Mouse (Mus musculus) embryonic facial prominence, embryonic 11.5 days (tissue): Measurements from ENCODE around the gene Ctdnep1. TPM values are rescaled to one million over a fixed set of nuclear protein-coding genes. Genes with fewer than 3 reads are reported as not detected.
A peak's percentile ranks its signal among the peaks of the same experiment; 100 is the strongest.

Experiments used
- ATAC-seq: fragments of 200-750 bp; cut with Nextera tagmentation; replicated peaks from 2 replicates; pipeline ENCODE4 v1.8.0; 2017; ENCODE audit warnings: low read depth; ENCODE audit not compliant: insufficient number of reproducible peaks, low FRiP score, low TSS enrichment
- DNase-seq: peaks from one replicate; pipeline ENCODE4 v3.0.0-alpha.2; 2015; ENCODE audit warnings: low spot score
- H3K27ac ChIP-seq: fragments of 300-500 bp; sonication (generic); replicated peaks from 2 replicates; pipeline ENCODE4 v1.5.1; 2014; ENCODE audit warnings: mild to moderate bottlenecking, low read depth, low read length, control low read depth
- H3K27me3 ChIP-seq: fragments of 300-500 bp; sonication (generic); 2 replicates; pipeline ENCODE4 v1.6.1; 2014; ENCODE audit warnings: mild to moderate bottlenecking, low read length, moderate library complexity, mixed read lengths; ENCODE audit not compliant: control insufficient read depth, insufficient read depth
- H3K36me3 ChIP-seq: fragments of 300-500 bp; sonication (generic); replicated peaks from 2 replicates; pipeline ENCODE4 v1.6.1; 2014; ENCODE audit warnings: low read depth, mild to moderate bottlenecking, low read length, moderate library complexity, mixed read lengths; ENCODE audit not compliant: control insufficient read depth, insufficient read depth
- H3K4me1 ChIP-seq: fragments of 300-500 bp; sonication (generic); 2 replicates; pipeline ENCODE4 v1.6.1; 2014; ENCODE audit warnings: low read length, mixed read lengths; ENCODE audit not compliant: control insufficient read depth, insufficient read depth
- H3K4me2 ChIP-seq: fragments of 300-500 bp; sonication (generic); 2 replicates; pipeline ENCODE4 v1.6.1; 2014; ENCODE audit warnings: low read depth, mild to moderate bottlenecking, control low read depth, low read length, moderate library complexity
- H3K4me3 ChIP-seq: fragments of 300-500 bp; sonication (generic); 2 replicates; pipeline ENCODE4 v1.5.1; 2014; ENCODE audit warnings: low read depth, low read length, control low read depth
- H3K9ac ChIP-seq: fragments of 300-500 bp; sonication (generic); replicated peaks from 2 replicates; pipeline ENCODE4 v1.6.1; 2014; ENCODE audit warnings: mild to moderate bottlenecking, control low read depth, low read length
- H3K9me3 ChIP-seq: fragments of 300-500 bp; sonication (generic); replicated peaks from 2 replicates; pipeline ENCODE4 v1.6.1; 2016; ENCODE audit warnings: mild to moderate bottlenecking, low read length, inconsistent platforms, mixed read lengths; ENCODE audit not compliant: control insufficient read depth
- WGBS: fragments of 180-500 bp; shearing (Covaris S2); extraction: QIAGEN DNeasy Blood & Tissue Kit; methylation state at CpG from one replicate; pipeline ENCODE4 v1.1.7; 2014; 5-methylcytosine and 5-hydroxymethylcytosine counted together
- polyA plus RNA-seq: library from polyadenylated mRNA; unstranded; fragments of >200 nt; fragmentation: Nextera tagmentation; extraction: Ambion mirVana; gene quantifications from 2 replicates; pipeline ENCODE4 v1.2.1, GENCODE M21; 2014

The Ctdnep1 gene
- polyA plus RNA-seq, 1 experiment from 2014 or later: 26.2 TPM

DNA sequence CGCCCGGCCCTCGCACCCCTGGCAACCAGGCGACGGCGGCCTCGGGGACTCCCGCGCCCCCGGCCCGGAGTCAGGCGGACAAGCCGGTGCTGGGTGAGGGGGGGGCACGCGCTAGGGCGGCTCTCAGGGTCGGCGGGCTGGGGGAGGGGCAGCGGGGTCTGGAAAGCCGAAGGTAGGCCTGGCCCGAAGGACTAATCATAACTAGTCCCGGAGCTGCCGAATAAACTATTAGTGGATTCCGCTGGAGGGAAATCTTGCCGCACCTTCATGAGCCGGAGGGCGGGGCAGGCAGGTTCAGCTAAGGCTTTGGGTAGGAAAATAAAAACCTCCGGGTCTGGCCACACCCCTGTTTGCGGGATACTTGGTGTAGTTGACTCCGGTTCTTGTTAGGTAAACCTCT, 44.8 kb upstream of the Ctdnep1 start:
- Histone ChIP-seq H3K4me3 (peak overlapping the region; percentile 58), H3K9me3 (no peaks in the 10 kb centered on the region), H3K27me3 (0 out of 2 replicates have a peak, but pooled peaks cover 2% of the 10 kb centered on the region), H3K36me3 (no peaks in the 10 kb centered on the region), H3K27ac (no peak overlapping the region; the same call in 1 of the 2 replicates), H3K9ac (peak overlapping the region; percentile 70), H3K4me1 (peaks cover 6% of the 10 kb centered on the region), H3K4me2 (peak overlapping the region; percentile 100)
- no peak; the same call in 1 of the 2 replicates for ATAC-seq
- peak; percentile 37 for DNase-seq
- WGBS: 2% methylated on average over 30 of the region's 30 CpGs

DNA sequence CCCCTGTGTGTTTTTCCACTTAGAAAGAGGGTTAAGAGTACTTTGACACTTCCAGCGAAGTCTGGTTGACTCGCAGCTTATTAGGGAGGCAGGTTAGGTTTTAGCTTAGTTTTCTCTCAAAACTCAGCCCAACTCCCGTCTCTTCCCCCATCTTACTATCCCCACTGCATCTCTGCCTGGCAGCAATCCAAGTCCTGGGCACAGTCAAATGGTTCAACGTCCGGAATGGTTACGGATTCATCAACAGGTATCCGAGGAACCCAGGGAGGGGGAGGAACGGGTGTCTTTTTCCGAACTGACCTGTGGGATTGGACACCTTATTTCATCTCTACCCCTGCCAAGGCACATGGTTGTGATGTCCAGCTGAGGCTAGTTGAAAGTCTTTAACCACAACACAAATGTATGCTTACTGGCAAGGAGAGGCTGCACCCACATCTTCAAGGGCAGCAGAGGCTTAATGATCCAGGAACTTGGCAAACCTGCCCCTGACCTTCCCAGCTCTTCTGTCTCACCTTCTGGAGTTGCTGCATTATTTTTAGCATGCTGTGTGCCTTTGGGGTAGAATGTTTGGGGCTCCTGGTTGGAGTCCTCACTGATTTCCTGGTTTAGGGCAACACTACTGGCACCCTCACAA, 44.1 kb upstream of the Ctdnep1 start:
- Histone ChIP-seq H3K4me3 (peak overlapping the region; percentile 58), H3K4me1 (peaks cover 6% of the 10 kb centered on the region), H3K27ac (no peak overlapping the region), H3K4me2 (peak overlapping the region; percentile 100), H3K27me3 (0 out of 2 replicates have a peak, but pooled peaks cover 2% of the 10 kb centered on the region), H3K9ac (no peak overlapping the region), H3K9me3 (no peaks in the 10 kb centered on the region), H3K36me3 (no peaks in the 10 kb centered on the region)
- ATAC-seq: no peak
- no peak for DNase-seq
- 47% methylated on average over 9 of the region's 9 CpGs for WGBS

DNA sequence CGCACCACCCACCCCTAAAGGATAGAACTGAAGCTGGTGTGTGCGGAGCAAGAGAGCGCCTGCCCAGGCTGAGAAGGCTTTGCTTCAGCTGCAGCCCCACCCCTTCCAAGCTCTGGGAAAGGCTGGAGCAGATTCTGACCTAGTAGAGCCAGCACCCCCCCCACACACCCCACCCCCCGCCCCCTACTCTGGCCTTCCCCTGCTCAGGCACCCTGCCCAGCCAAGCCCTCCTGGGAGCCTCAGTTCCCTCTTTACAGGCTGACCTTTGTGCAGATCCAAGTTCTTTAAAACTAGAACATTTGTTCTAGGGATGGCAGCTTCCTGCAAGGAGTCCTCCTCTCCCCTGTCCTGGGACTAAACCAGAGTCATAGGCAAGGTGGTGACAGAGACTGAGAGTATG, 43.6 kb upstream of the Ctdnep1 start:
- H3K4me1 ChIP-seq: peaks cover 6% of the 10 kb centered on the region
- DNase-seq: no peak
- 0 out of 2 replicates have a peak, but pooled peaks cover 2% of the 10 kb centered on the region for H3K27me3 ChIP-seq
- no peak overlapping the region for H3K4me3 ChIP-seq
- WGBS: 34% methylated on average over 4 of the region's 4 CpGs
- no peak overlapping the region for H3K27ac ChIP-seq
- H3K9me3 ChIP-seq: no peaks in the 10 kb centered on the region
- no peak overlapping the region for H3K9ac ChIP-seq
- no peak for ATAC-seq
- H3K36me3 ChIP-seq: no peaks in the 10 kb centered on the region
- H3K4me2 ChIP-seq: no peak overlapping the region

DNA sequence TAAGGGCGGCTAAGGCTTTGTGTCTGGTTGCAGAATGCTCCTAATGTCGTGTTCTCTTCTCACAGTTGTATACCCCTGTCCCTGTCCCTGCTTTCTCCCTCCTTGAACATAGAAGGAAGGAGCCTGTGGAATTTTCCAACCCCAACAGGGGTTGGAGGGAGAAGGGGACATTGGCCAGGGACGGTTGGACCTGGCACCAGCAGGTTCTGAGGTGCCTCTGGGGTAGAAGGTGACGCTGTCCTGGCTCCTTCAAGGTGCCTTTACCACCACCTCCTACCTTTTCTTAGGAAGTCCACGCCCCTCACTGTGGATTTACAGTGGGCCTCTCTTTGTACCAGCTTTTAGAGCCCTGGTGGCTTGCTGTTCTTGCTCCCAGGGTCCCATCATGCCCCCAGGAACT, 43.1 kb upstream of the Ctdnep1 start:
- Histone ChIP-seq H3K27me3 (0 out of 2 replicates have a peak, but pooled peaks cover 2% of the 10 kb centered on the region), H3K9me3 (no peaks in the 10 kb centered on the region), H3K27ac (no peak overlapping the region), H3K4me2 (no peak overlapping the region), H3K36me3 (no peaks in the 10 kb centered on the region), H3K4me3 (no peak overlapping the region), H3K9ac (no peak overlapping the region; the same call in 1 of the 2 replicates), H3K4me1 (peaks cover 6% of the 10 kb centered on the region)
- 62% methylated on average over 5 of the region's 5 CpGs for whole genome bisulfite sequencing
- DNase-seq (no peak), ATAC-seq (no peak)

DNA sequence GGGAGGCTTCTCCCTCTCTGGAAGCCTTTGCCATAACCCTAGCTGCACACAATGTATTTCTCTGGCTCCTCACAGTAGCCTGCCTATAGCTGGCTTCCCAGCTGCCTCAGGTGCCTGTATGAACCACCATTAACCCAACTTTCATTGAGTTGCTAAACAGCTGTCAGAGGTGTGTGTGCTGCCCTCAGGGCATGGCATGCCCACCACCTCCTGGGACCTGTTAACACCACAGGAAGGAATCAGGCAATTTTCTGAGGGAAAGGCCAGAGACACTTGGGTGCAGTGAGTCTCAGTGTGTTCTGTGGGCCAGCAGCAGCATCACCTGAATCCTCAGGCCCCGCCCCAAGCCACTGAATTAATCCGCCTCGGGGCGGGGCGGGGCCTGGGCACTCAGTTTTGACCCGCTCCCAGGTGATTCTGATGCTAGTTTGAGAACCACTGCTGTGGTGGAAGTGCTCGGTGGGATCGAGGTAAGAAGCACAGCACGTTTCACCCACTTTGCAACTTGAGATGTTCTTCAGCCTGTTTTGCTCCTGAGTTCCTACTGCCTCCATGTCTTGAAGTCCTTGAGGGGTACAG, 42.5 kb upstream of the Ctdnep1 start:
- Histone ChIP-seq H3K9me3 (no peaks in the 10 kb centered on the region), H3K4me2 (no peak overlapping the region), H3K36me3 (no peaks in the 10 kb centered on the region), H3K27ac (no peak overlapping the region), H3K4me3 (no peak overlapping the region), H3K27me3 (0 out of 2 replicates have a peak, but pooled peaks cover 2% of the 10 kb centered on the region), H3K4me1 (peaks cover 6% of the 10 kb centered on the region), H3K9ac (no peak overlapping the region; the same call in 1 of the 2 replicates)
- no peak for ATAC-seq
- DNase-seq: no peak
- WGBS: 16% methylated on average over 9 of the region's 9 CpGs

DNA sequence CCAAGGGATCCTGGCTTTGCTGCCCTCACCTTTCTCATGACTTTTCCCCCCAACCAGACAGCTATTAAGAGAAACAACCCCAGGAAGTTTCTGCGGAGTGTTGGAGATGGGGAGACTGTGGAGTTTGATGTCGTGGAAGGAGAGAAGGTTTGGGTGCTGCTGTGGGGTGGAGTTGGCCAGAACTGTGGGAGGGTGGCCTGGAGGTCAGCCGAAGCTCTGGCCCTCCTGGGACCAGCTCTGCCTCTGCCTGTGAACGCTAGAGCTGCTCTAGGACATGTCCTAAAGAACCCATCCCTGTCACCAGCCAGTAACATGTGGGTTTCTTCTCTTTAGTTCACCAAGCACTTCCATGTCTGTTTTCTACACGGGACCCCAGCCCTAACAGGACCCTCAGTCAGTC, 41.8 kb upstream of the Ctdnep1 start:
- H3K4me3 ChIP-seq: no peak overlapping the region
- H3K27me3 ChIP-seq: 0 out of 2 replicates have a peak, but pooled peaks cover 2% of the 10 kb centered on the region

DNA sequence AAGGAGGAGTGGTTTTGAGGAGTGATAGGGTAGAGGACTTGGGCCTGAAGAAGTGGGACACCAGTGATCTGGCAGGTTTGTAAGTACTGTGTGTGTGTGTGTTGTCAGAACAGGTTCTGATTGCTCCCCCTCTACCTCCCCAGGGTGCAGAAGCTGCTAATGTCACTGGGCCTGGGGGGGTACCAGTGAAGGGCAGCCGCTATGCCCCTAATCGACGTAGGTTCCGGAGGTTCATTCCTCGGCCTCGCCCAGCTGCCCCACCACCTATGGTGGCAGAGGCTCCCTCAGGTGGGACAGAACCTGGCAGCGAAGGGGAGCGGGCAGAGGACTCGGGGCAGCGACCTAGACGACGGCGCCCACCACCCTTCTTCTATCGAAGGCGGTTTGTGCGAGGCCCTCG, 41.2 kb upstream of the Ctdnep1 start:
- DNase-seq (no peak), ATAC-seq (no peak)
- no peak overlapping the region for H3K4me3 ChIP-seq
- peaks cover 6% of the 10 kb centered on the region for H3K4me1 ChIP-seq
- peaks cover 4% of the 10 kb centered on the region for H3K36me3 ChIP-seq
- 0 out of 2 replicates have a peak, but pooled peaks cover 2% of the 10 kb centered on the region for H3K27me3 ChIP-seq
- H3K9ac ChIP-seq: no peak overlapping the region
- H3K27ac ChIP-seq: no peak overlapping the region
- 94% methylated on average over 17 of the region's 17 CpGs for WGBS
- H3K9me3 ChIP-seq: no peaks in the 10 kb centered on the region
- no peak overlapping the region for H3K4me2 ChIP-seq

More for the DNA sequence above, 41.8 kb upstream of the Ctdnep1 start:
- peaks cover 2% of the 10 kb centered on the region for H3K36me3 ChIP-seq
- H3K4me1 ChIP-seq: peaks cover 6% of the 10 kb centered on the region
- DNase-seq: no peak
- no peak overlapping the region for H3K27ac ChIP-seq
- WGBS: 74% methylated on average over 5 of the region's 5 CpGs
- no peaks in the 10 kb centered on the region for H3K9me3 ChIP-seq
- H3K4me2 ChIP-seq: no peak overlapping the region
- ATAC-seq: no peak
- no peak overlapping the region for H3K9ac ChIP-seq

DNA sequence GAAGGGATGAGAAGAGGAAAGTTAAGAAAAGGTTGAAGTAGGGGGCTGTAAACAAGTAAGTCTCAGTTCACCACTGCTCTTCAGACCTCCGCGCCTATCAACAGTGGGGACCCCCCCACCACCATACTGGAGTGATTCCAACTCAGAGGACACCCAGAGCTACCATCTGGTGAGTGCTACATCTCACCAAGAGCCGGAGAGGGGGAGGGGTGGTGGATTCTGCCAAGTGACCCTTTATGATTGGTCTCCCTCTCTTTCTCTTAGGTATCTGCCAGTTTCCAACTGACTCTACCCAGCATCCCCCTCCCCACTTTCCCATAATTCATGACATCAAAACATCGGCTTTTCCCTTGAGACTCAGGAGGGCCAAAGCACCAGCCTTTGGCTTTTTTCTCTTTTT, 40.0 kb upstream of the Ctdnep1 start:
- no peak overlapping the region for H3K4me3 ChIP-seq
- ATAC-seq (no peak), DNase-seq (no peak)
- 88% methylated on average over 4 of the region's 4 CpGs for WGBS
- peaks cover 3% of the 10 kb centered on the region; the same call in 1 of the 2 replicates for H3K4me1 ChIP-seq
- H3K9ac ChIP-seq: no peak overlapping the region
- H3K27me3 ChIP-seq: no peaks in the 10 kb centered on the region
- H3K4me2 ChIP-seq: no peak overlapping the region
- H3K9me3 ChIP-seq: no peaks in the 10 kb centered on the region
- H3K36me3 ChIP-seq: peaks cover 4% of the 10 kb centered on the region
- H3K27ac ChIP-seq: no peak overlapping the region
